Mouse (Mus musculus) cerebellum, adult 2 months (tissue): ENCODE data around the gene Gm5460. TPM values are rescaled to one million over a fixed set of nuclear protein-coding genes. Genes with fewer than 3 reads are reported as not detected.

Source experiments
- DNase-seq, 2 experiments: peaks; one replicate each; pipeline ENCODE4 v3.0.0; 2021
- H3K27ac ChIP-seq: fragments of 200-500 bp; 2 replicates; pipeline ENCODE4 v1.5.1; 2012; ENCODE audit warnings: low read length, control low read depth, inconsistent platforms; ENCODE audit not compliant: insufficient read depth
- H3K27me3 ChIP-seq: fragments of 200-500 bp; 2 replicates; pipeline ENCODE4 v1.6.1; 2012; ENCODE audit warnings: inconsistent platforms, mild to moderate bottlenecking, low read length, moderate library complexity; ENCODE audit not compliant: control insufficient read depth, insufficient read depth
- H3K4me1 ChIP-seq: fragments of 200-500 bp; 2 replicates; pipeline ENCODE4 v1.6.1; 2011; ENCODE audit warnings: low read length; ENCODE audit not compliant: control insufficient read depth, insufficient read depth
- H3K4me3 ChIP-seq: fragments of 200-500 bp; replicated peaks from 2 replicates; pipeline ENCODE3; 2011; ENCODE audit warnings: mild to moderate bottlenecking, low read depth, low read length, control low read depth; ENCODE audit not compliant: insufficient read depth
- CTCF ChIP-seq: fragments of 200-500 bp; IDR thresholded peaks from 2 replicates; pipeline ENCODE4 v1.5.1; 2011; ENCODE audit warnings: low read depth, mild to moderate bottlenecking, control low read depth, low read length, moderate library complexity, borderline replicate concordance; ENCODE audit not compliant: insufficient read depth
- POLR2A ChIP-seq: fragments of 200-500 bp; IDR thresholded peaks from 2 replicates; pipeline ENCODE4 v1.6.1; 2011; ENCODE audit warnings: low read length, control low read depth, borderline replicate concordance; ENCODE audit not compliant: insufficient read depth
- WGBS: fragments of 180-500 bp; shearing (Covaris S2); methylation state at CpG from one replicate; pipeline ENCODE4 v1.1.7; 2018; 5-methylcytosine and 5-hydroxymethylcytosine counted together
- polyA plus RNA-seq: library from polyadenylated mRNA; depleted of rRNA; stranded (reverse); fragments of >200 nt; gene quantifications from 2 replicates; pipeline ENCODE4 v1.2.3, GENCODE M21; 2012

The Gm5460 gene
- polyA plus RNA-seq, 1 experiment = not detected

- Histone ChIP-seq H3K4me1 (no peaks in the 10 kb centered on the region), H3K27me3 (no peaks in the 10 kb centered on the region), H3K27ac (no peak overlapping the region), H3K4me3 (no peak overlapping the region)
- TF ChIP-seq CTCF (no peak), POLR2A (no peak)
- 88% methylated on average over 8 of the region's 8 CpGs for WGBS
- no peak for DNase-seq
Measured at GRCm38 (mm10) chr14:34033841-34034610, 17.5 kb downstream of the Gm5460 start.

DNA sequence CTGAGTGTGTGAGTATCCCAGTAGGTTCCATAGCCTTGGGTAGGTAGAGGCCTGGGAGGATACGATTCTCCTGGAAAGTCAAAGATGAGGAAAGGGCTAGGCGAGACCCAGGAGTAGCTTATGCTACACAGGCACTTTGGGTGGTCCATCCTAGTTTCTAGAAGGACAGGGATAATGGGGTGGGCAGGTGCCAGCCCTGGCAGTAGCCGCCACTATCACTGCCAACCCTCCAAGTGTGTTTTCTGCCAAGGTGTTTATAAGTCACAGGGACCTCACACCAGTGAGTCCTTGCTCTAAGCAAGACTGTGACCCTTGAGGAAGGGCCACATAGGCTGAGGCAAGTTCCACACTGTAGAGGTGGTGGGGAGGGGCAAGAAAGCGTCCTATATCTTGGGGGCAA, 24.7 kb downstream of the Gm5460 start:
- WGBS = 72% methylated on average over 4 of the region's 4 CpGs
- DNase-seq = no peak
- no peak for TF ChIP-seq CTCF
- TF ChIP-seq POLR2A = no peak
- H3K27me3 ChIP-seq = no peaks in the 10 kb centered on the region
- no peak overlapping the region for H3K27ac ChIP-seq
- no peak overlapping the region for H3K4me3 ChIP-seq
- no peaks in the 10 kb centered on the region for H3K4me1 ChIP-seq

DNA sequence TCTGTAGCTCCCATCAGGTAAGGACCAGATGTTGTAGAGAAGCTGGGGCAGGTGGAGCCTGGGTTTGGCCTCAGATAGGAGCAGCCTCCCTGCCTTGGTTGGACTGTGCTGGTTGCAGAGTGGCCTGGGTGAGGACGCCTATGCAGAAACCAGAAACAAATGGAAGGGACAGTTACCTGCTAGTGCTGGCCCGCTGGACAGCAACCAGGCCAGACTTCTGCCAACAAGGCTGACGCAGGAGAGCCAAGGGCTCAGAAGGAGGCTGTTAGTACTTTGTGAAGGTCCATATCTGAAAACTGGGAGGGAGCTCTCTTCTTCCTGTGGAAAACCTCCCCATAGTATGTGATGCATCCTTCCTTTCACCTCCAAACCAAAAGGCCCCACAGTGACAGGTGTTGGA, 26.8 kb downstream of the Gm5460 start:
- H3K4me3 ChIP-seq = no peak overlapping the region
- 31% methylated on average over 3 of the region's 3 CpGs for WGBS
- TF ChIP-seq POLR2A (no peak), CTCF (no peak)
- DNase-seq = peak in 1 of 2 experiments; percentile 12
- H3K4me1 ChIP-seq = no peaks in the 10 kb centered on the region
- H3K27me3 ChIP-seq = no peaks in the 10 kb centered on the region
- H3K27ac ChIP-seq = no peak overlapping the region

DNA sequence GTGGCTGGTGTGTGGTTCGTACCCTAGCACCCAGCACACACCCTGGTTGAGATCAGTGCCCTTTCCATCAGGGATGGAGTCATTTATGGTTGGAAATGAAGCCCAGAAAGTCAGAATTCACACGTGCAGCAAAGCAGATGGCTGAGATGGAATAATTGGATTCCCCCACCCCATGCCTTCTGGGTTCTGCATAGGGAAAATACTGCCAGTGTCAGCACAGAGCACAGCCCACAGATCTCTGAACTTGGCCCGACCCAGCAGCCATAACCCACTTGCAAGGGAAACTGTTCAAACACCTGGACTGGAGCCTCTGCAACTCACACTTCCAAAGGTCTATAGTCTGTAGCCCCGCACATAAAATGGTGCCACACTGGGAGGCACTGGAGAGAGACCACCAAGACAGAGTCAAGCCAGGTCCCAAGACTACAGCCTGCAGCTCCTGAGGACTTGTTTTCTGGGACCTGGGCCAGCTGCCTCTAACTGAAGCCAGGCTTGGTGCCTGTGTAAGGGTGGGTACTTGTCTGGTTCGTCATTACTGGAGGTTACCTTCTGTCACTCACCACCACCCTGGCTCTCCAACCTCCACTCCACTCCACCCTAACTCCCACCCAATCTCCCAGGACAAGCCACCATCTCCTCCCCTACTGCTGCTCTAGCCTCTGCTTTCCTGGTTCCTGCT, 33.7 kb downstream of the Gm5460 start:
- no peak overlapping the region for H3K4me3 ChIP-seq
- 0 out of 2 replicates have a peak, but pooled peaks cover 4% of the 10 kb centered on the region for H3K4me1 ChIP-seq
- H3K27me3 ChIP-seq = no peaks in the 10 kb centered on the region
- no peak for DNase-seq
- H3K27ac ChIP-seq = no peak overlapping the region
- 29% methylated on average over 5 of the region's 5 CpGs for WGBS
- TF ChIP-seq CTCF = no peak
- TF ChIP-seq POLR2A = no peak

DNA sequence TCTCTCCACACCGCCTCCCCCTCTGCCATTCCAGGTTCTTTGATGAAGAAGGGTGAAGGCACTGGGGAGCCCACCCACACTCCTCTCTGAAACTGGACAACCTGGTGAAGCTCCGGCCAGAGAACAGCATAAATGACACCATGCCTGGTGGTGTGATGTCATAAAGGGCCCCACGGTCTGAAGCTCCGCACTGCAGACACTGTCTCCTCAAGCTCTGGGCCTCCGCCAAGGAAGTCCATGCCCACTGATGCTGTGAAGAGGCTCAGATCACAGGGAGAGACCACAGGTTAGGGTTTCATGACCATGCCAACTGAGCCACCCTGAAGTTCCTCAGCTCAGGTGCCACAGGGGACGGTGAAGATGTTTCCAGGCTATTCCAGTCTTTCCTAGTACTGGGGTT, 36.0 kb downstream of the Gm5460 start, which contains the start of gene Antxrl:
TSS of gene Antxrl (plus strand) at position 192 of the 400 bp plus-strand sequence.
- no peak for TF ChIP-seq CTCF
- TF ChIP-seq POLR2A = no peak
- Histone ChIP-seq H3K27me3 (no peaks in the 10 kb centered on the region), H3K27ac (no peak within 1 kb of the TSS), H3K4me1 (0 out of 2 replicates have a peak, but pooled peaks cover 4% of the 10 kb centered on the region), H3K4me3 (no peak within 1 kb of the TSS)
- 89% methylated on average over 6 of the region's 6 CpGs for WGBS
- DNase-seq = no peak

DNA sequence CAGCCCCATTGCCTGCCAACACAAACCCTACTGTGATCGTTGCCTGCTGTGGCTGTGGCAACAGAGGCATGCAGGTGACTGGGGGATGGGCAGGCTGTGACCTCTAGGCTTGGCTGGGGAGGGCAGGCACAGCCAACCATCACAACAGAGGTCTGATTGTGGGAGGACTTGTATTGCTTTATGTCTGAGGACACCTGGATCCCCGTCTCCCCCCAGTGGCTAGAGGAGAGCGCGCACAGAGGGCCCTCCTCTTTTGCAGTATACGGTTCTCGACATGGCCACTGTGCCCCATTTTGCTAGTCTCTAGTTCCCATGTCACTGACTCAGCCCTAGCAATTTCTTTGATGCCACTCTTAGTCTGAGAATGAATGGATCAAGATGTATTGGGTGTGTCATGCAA, 55.1 kb downstream of the Gm5460 start:
- H3K4me1 ChIP-seq = no peaks in the 10 kb centered on the region
- 79% methylated on average over 6 of the region's 6 CpGs for WGBS
- no peak overlapping the region for H3K27ac ChIP-seq
- no peak for TF ChIP-seq CTCF
- TF ChIP-seq POLR2A = no peak
- H3K27me3 ChIP-seq = no peaks in the 10 kb centered on the region
- DNase-seq = no peak
- no peak overlapping the region for H3K4me3 ChIP-seq

DNA sequence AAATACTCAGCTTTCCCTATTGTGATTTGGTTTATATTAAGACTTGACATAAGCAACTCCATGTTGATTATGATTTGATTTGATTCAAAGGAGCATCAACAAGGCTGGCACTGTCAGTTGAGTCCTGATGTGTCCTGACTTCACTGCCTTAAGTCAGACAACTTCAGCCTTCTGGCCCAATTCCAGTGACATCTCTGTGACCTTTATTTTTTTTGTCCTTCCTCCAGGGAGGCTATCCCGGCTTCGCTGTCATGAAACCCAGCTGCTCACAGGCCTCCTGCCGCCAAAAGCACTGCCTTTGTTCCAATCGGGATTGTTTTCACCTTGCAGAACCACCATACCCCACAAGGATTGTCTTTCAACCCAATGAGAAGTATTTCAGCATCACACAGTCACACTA, 58.8 kb downstream of the Gm5460 start:
- no peak for DNase-seq
- 21% methylated on average over 4 of the region's 4 CpGs for WGBS

GRCm38 (mm10) chr14:34077222-34077621, 60.7 kb downstream of the Gm5460 start:
- no peaks in the 10 kb centered on the region for H3K27me3 ChIP-seq
- no peak for DNase-seq
- H3K4me3 ChIP-seq = no peak overlapping the region
- no peak for TF ChIP-seq POLR2A
- no peak for TF ChIP-seq CTCF
- H3K4me1 ChIP-seq = no peaks in the 10 kb centered on the region
- WGBS = 71% methylated on average over 5 of the region's 5 CpGs
- H3K27ac ChIP-seq = no peak overlapping the region

More for the DNA sequence above, 58.8 kb downstream of the Gm5460 start:
- Histone ChIP-seq H3K4me3 (no peak overlapping the region), H3K27ac (no peak overlapping the region), H3K4me1 (no peaks in the 10 kb centered on the region), H3K27me3 (no peaks in the 10 kb centered on the region)
- TF ChIP-seq POLR2A (no peak), CTCF (no peak)
